Mouse (Mus musculus) gastrocnemius, postnatal 14 days (tissue): ENCODE data around the gene Scgn. TPM values are rescaled to one million over a fixed set of nuclear protein-coding genes. Genes with fewer than 3 reads are reported as not detected.
A peak's percentile ranks its signal among the peaks of the same experiment; 100 is the strongest.

Experiments
- DNase-seq: peaks from one replicate; pipeline ENCODE4 v3.0.0; 2021; ENCODE audit warnings: mixed read lengths
- intact Hi-C: fragments of 180-260 bp; cut with DNase I; formaldehyde crosslinking; loops from one replicate; pipeline ENCODE4 v1.15.1; 2025; ENCODE audit warnings: low total_unique reads
- long read RNA-seq, 2 experiments: library from polyadenylated mRNA; stranded (forward); transcript quantifications; one replicate each; pipeline ENCODE4 v2.0.0; 2021
- total RNA-seq, 2 experiments: library from RNA; stranded (reverse); gene quantifications; 2 replicates each; pipeline ENCODE4 v1.2.3; 2021

Gene Scgn
- total RNA-seq: not detected
- long read RNA-seq, experiment 1: 0 reads
- long read RNA-seq, experiment 2: 0 reads

GRCm38 (mm10) chr13:23990928-23991327 is at the start of gene Scgn:
Scgn (minus strand) TSS chr13:23991214.
- intact Hi-C loops: no loop called here
- peak; percentile 48 for DNase-seq

GRCm38 (mm10) chr13:24040221-24040620 is 49.2 kb upstream of the Scgn start:
- intact Hi-C loops: no loop called here
- no peak for DNase-seq

- intact Hi-C loops: no loop called here
- no peak for DNase-seq
Observed at GRCm38 (mm10) chr13:24037502-24037901, 46.5 kb upstream of the Scgn start.

DNA sequence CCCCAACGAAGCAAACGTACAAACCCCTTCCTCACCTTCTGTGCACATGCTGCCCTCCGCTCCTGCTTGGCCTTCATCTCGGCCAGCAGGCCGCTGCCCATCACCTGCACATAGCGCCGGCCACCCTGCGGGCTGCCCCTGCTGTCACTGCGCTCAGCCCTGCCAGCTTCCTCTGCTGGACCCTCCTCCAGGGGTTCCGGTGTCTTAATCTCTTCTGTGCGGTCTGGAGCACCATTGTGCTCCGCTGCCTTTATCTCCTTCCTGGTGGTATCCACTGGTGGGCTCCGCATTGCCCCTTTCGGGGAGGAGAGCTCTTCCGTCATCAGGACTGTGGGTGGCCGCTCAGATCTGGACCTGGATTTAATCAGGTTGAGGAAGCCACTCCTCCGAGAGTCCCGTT is 45.1 kb upstream of the Scgn start:
- intact Hi-C loops: no loop called here
- DNase-seq: no peak

DNA sequence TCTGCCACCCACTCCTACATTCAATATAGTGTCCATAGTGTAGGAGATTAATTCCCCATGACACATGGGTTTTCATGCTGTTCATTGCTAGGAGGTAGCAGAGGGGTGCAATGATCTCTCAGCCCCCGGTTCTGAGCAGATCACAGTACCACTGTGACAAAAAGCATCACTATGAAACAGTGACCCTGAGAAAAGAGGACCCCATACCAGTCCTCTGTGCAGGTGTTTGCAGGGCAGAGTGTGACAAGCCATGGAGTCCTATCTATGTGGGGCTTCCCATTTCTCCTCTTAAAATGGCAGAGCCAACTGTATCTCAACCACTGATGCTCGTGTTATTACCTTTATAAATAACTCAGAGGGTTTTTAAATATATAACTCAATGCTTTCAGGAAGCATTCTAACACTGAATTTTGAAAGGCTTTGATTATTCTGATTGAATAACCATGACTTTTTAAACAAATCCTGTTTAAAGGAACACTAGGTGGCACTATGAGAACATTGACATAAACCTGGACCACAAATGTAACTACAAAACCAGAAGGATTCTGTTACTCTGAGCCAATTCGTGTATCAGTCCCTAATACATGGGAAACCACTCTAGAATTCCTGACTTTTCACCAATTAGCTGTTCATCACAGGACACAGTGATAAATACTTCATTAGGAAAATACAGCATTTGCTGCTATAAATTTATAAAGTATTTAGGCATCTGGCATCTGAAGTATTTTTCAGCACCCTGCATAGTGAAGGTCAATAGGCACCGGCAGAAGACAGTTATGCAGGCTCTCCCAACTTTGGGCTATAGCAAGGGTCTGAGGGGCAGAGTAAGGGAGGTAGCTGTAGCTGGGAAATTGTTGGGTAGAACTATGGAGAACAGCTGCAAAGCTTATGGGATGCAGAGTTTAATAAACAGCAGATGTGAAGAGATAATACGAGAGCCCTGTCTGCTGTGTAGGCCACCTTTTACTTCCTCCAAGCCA is 36.5 kb upstream of the Scgn start:
- no peak for DNase-seq
- intact Hi-C loops: loop anchor here (10.0 kb wide), 1 partner anchor 267 kb away; no protein-coding TSS in a partner anchor

GRCm38 (mm10) chr13:24018515-24018914 is 27.5 kb upstream of the Scgn start:
- no peak for DNase-seq
- intact Hi-C loops: no loop called here

DNA sequence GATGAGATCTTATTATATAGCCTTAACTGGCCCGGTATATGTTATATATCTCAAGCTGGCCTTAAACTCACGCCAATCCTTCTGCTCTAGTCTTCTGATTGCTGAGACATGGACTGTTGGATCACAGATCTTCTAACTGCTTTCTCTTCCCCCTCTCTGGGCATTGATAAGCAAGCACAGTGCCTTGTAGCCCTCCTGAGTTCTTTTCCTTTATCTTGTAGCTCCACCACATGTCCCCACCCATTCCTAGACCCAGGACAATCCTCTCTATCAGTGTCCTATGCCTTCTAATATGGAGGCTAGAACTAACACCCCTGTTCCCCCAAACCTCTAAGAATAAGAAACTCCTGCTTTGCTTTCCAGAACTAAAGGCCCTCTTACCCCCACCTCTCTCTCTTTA is 14.5 kb upstream of the Scgn start:
- DNase-seq: no peak
- intact Hi-C loops: no loop called here

DNA sequence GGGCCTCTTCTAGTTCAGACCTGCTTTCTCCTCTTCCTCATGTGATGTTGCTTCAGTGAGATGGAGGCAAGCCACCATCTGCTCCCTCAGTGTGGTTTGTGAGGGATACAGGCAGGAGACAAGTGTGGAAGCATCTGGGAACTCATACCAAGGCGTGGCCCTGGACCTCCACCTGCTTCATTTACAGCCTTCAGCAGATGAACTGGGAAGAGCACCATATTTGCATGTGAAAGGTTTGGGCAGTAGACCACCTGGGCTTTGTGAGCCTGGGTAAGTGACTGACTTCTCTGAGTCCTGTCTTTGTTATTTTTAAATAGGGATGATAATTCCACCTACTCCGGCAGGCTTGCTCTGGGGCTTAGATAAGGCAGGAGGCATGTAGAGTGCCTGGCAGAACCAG is 10.8 kb upstream of the Scgn start:
- no peak for DNase-seq
- intact Hi-C loops: no loop called here

DNA sequence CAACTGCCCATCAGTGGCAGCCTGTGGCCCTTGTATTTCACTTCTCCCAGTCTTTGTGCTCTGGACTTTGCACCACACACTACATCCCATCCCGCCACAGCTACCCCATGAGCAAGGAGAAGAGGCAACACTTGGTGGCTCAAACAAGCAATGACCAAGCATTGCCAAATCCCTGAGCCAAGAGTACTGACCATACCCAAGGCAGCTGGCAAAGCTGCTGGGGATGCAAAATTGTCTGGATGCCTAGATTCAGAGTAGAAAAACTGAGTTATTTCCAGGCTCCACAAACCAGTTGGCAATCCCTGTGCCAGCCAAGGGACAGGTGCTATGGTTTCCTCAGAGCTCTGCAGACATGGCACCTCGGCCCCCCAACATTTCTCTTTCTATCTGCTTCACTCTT is 10.1 kb upstream of the Scgn start:
- intact Hi-C loops: no loop called here
- DNase-seq: no peak

DNA sequence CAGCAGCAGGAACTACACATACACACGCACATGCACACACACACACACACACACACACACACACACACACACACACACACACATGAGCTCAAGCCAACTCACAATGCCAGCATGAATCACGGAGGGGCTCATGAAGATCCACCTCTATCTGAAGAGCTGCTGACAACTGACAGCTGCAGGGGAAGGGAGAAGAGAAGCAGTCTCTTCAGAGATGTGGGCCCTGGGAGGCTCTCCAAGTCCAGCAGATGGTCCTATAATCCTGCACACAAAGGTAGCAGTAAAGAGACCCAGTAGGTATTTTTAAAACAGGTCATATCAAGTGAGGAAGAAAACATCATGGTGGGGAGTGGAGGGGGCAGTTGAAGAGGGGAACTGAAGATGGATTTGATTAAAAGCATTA is 7.8 kb upstream of the Scgn start:
- intact Hi-C loops: no loop called here
- no peak for DNase-seq

DNA sequence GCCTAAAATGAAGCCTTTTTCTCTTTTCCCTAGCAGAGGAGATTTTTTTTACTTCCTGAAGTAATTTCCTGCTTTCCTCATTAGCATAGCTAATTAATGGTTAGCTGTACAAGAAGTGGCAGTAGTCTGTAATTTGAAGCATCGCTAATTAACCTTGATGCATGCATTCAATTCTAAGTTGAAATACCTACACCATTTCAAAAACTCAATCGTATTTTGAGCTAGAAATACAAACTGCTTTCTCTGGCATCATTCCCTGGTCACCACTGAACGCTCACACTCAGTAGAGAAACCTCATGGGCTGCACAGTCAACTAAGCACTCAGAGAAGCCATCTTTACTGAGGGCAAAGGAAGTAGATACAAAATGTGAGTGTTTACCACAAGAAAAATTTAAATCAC is 3.7 kb upstream of the Scgn start:
- DNase-seq: no peak
- intact Hi-C loops: no loop called here

DNA sequence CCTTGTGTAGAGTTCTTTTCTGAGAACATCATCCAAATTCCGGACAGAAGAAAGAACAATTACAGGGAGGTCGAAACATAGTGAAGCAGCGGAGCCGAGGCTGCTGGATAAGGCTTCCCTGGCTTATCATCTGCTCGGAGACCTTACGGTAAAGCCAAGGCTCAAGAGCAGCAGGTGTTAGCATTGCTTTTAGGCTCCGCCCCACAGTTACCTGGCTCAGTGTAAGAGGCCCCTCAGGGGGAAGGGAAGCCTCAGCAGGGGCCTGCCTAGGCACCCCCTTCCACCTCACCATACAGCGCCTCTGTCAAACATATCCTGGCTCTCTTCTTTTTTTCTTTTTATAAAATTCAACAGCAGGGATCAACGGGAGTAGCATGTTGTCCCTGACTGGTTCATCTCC is 3.0 kb upstream of the Scgn start:
- intact Hi-C loops: no loop called here
- DNase-seq: no peak

DNA sequence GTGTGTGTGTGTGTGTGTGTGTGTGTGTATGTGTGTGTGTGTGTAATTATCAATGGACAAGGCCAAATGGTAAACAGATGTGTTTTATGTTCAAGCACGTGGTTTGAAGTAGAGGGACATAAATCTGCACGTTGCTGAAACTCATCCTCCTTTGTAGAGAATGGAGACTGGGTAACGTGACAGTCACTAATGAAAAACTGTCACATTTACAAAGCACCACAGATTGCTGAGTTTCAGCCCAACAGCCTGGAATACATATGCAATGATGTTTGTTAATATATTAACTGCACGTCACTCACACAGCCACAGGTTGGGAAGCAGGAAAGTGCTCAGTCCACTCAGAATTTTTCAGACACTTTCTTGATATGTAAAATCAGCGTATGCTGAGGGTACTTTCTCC is 563 bp downstream of the Scgn start:
- no peak for DNase-seq
- intact Hi-C loops: no loop called here

GRCm38 (mm10) chr13:23985130-23985529 is 5.9 kb downstream of the Scgn start:
- intact Hi-C loops: no loop called here
- DNase-seq: no peak

GRCm38 (mm10) chr13:23972271-23972670 is 18.7 kb downstream of the Scgn start:
- intact Hi-C loops: no loop called here
- DNase-seq: no peak

DNA sequence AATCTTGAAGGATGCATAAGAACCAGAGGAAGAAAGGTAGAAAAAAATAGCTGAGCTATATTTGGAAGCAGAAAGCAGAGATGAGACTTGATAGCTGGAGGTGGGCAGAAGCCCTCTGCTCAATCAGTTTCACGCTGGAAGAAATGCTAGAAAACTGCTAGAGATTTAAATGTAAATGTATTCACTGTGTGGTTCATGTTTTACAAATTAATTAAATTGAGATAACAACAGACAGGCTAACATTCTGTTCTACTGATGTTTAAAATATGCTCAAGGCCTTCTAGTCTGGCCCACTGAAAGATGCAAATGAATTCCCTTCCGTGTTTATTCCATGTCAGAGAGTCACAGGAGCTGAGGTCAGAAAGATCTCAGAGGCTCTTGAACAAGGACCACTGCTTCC is 19.1 kb downstream of the Scgn start:
- no peak for DNase-seq
- intact Hi-C loops: no loop called here

DNA sequence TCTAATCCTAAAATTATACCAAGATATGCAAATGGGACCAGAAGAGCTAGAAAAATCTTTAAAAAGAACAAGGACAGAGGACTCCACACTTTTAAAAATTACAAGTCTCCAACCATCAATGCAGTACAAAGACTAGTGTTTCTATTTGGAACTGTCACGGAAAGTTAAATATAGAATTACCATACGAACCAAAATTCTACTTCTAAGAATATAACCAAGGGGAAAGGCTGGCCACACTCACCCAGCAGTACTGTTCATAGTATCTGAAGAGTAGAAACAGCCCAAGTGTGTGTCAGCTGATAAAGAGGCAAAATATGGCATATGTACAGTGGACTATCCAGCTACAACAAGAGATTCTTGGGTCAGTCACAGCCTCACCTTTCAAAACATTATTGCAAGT is 26.1 kb downstream of the Scgn start:
- intact Hi-C loops: no loop called here
- DNase-seq: no peak

- intact Hi-C loops: no loop called here
- no peak for DNase-seq
Observed at GRCm38 (mm10) chr13:23959776-23960175, 31.2 kb downstream of the Scgn start.

DNA sequence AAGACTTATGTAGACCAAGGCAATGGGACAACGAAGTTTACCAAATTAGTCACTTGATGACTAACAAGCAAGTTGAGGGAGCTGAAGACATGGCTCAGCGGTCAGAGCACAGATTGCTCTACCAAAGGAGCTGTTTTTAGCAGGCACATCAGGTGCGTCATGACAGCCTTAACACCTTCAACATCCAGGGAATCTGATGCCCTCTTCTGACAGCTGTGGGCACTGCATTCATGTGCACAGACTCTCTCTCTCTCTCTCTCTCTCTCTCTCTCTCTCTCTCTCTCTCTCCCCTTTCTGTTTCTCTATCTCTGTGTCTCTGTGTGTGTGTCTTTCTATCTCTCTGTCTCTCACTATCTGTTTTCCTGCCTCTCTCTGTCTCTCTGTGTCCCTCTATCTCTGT is 40.1 kb downstream of the Scgn start:
- intact Hi-C loops: no loop called here
- DNase-seq: no peak

DNA sequence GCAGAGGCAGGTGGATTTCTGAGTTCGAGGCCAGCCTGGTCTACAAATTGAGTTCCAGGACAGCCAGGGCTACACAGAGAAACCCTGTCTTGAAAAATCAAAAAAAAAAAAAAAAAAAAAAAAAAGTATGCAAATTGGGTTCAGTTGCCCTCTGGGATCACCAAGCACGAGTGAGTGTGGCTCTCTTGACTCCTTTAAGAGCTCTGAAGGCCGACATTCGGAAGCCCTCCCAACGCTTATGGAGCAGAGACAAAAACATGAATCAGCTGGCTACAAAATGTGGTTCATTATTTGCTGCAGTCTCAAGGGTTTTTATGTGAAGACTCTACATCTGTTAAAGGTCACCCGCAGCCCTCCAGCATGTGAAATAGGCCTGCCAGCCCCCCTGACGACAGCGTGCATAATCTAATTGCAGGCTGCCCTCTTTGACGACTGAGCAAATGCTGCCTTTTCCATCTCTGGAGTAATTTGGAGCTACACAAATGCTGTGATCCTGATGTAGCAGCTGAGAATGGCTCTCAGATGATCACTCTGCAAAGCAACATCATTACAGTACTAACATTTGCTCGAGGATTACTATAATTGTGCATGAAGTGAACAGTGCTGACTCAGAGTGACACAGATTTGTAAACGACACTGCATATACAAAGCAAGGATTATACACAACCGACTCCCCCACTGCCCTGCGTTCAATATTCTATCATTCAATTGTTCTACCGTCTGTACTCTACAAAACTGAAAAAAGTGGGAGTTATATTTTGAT is 41.3 kb downstream of the Scgn start:
- DNase-seq: no peak
- intact Hi-C loops: loop anchor here (5.0 kb wide), 1 partner anchor 122 kb away; no protein-coding TSS in a partner anchor

DNA sequence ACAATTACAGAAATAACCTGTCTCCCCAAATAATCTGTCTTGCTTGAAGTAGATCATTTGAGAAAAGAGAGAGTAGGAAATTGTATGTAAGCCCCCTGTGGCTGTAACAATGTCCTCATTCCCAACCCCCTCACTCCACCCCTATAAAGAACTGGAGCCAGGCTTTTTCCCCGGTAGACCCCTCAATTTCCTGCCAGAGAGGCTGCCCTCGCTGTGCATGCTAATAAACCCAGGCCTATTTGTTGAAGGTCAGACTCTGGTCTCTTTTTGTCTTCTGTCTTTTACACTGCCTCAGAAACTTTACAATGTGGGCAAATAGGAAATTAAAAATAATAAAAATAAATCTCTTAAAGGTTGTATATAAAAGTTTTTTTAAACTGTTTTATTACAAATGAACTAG is 44.8 kb downstream of the Scgn start:
- intact Hi-C loops: loop anchor here (5.0 kb wide), 1 partner anchor 119 kb away; no protein-coding TSS in a partner anchor
- DNase-seq: no peak
